Comparison of ENCODE assay signal across 12 mouse cellular contexts in genomic region chr14:10712522-10712881, GRCm38 (mm10).
DNase-seq lines count a peak whose midpoint lies in the region; ATAC-seq and TF ChIP-seq lines count a peak whose summit lies in the region.
"Had no signal": no experiment of that assay in that cellular context is flagged by ENCODE, and none has a peak within 500 bp of the region (broad histone marks: within the 10 kb centered on the region; RNA-seq: fewer than 3 reads in every experiment).

No protein-coding gene starts in this region.

- TF ChIP-seq POLR2A in lung, adult 2 months (IDR thresholded peaks at IDR 0.05; ENCODE audit: borderline replicate concordance, extremely low read depth, low read depth, low read length) = no peak

- no peak for TF ChIP-seq CTCF in lung, adult 2 months (IDR thresholded peaks at IDR 0.05; ENCODE audit: insufficient read depth, low read length)

- no peaks in the 10 kb centered on the region for H3K4me1 ChIP-seq in lung, adult 2 months (ENCODE audit: control insufficient read depth, insufficient read depth, low read length)
- no peaks in the 10 kb centered on the region for H3K4me1 ChIP-seq in intestine, embryonic 16.5 days (ENCODE audit: control insufficient read depth, insufficient read depth, low read length)
- H3K4me1 ChIP-seq: liver, embryonic 12.5 days had no signal

- no peak for ATAC-seq in cerebellum, adult (ENCODE audit: insufficient number of reproducible peaks, low FRiP score, low TSS enrichment)
- no peak for ATAC-seq in intestine, embryonic 16.5 days
- ATAC-seq: liver, embryonic 12.5 days had no signal

- H3K4me2 ChIP-seq in intestine, embryonic 16.5 days (ENCODE audit: low read depth, low read length) = no peak overlapping the region
- H3K4me2 ChIP-seq: heart, embryonic 11.5 days; liver, embryonic 12.5 days had no signal

- peak; percentile 19 to 22 for DNase-seq in cerebellum, postnatal 14 days
- DNase-seq in Muller cell, postnatal 12 days (ENCODE audit: inconsistent ontology term) = peak; percentile 22
- peak; percentile 59 to 70 for DNase-seq in frontal cortex, postnatal 10 days (ENCODE audit: low spot score in 2 of 2)
- peak; percentile 9 for DNase-seq in left cerebral cortex, postnatal 4 days
- no peak for DNase-seq in lung, adult 2 months
- no peak for DNase-seq in kidney, adult 11 months
- DNase-seq: kidney, postnatal 4 days had no signal

- H3K9ac ChIP-seq in intestine, embryonic 16.5 days (ENCODE audit: low read depth, low read length) = no peak overlapping the region
- H3K9ac ChIP-seq: liver, embryonic 12.5 days had no signal

- no peak overlapping the region for H3K27ac ChIP-seq in intestine, embryonic 16.5 days (ENCODE audit: low read length)
- H3K27ac ChIP-seq: liver, embryonic 12.5 days; macrophage had no signal

- H3K4me3 ChIP-seq in lung, adult 2 months (replicated peaks; ENCODE audit: extremely low read depth, low read depth, low read length) = no peak overlapping the region
- H3K4me3 ChIP-seq in intestine, embryonic 16.5 days (ENCODE audit: low read length) = no peak overlapping the region
- H3K4me3 ChIP-seq: liver, embryonic 12.5 days had no signal

- no peaks in the 10 kb centered on the region for H3K9me3 ChIP-seq in intestine, embryonic 16.5 days (ENCODE audit: control insufficient read depth, low read length)
- H3K9me3 ChIP-seq: liver, embryonic 12.5 days had no signal

- no peaks in the 10 kb centered on the region for H3K27me3 ChIP-seq in intestine, embryonic 16.5 days (replicated peaks; ENCODE audit: control insufficient read depth, insufficient read depth, low read length)
- H3K27me3 ChIP-seq: liver, embryonic 12.5 days had no signal

- WGBS in lung, adult 2 months = 89% methylated on average over 7 of the region's 7 CpGs
- WGBS in intestine, embryonic 16.5 days = 85% methylated on average over 7 of the region's 7 CpGs

- no peaks in the 10 kb centered on the region for H3K36me3 ChIP-seq in intestine, embryonic 16.5 days (ENCODE audit: control insufficient read depth, insufficient read depth, low read length)
- H3K36me3 ChIP-seq: liver, embryonic 12.5 days had no signal

- intact Hi-C loops in left cerebral cortex, postnatal 4 days (cut with DNase I) = no loop called here

Comparison
In these comparisons a context has a peak if more than half of its experiments do, and no peak if none do; other contexts are left out.
1. DNase-seq: peak in cerebellum, postnatal 14 days (2 of 2), Muller cell, postnatal 12 days (single experiment), frontal cortex, postnatal 10 days (2 of 2) and left cerebral cortex, postnatal 4 days (single experiment); none in lung, adult 2 months (single experiment) and kidney, adult 11 months (single experiment).